Mouse (Mus musculus): Measurements from ENCODE around the gene Espnl. TPM values are rescaled to one million over a fixed set of nuclear protein-coding genes. Genes with fewer than 3 reads are reported as not detected.

Gene Espnl
- polyA plus RNA-seq, 1 experiment = 0.28 TPM

GRCm38 (mm10) chr1:91313251-91313650, 8.6 kb upstream of the Espnl start:
- DNase-seq (ENCODE audit: extremely low spot score in 1 of 2, low spot score in 1 of 2) = no peak

- DNase-seq (ENCODE audit: extremely low spot score in 1 of 2, low spot score in 1 of 2) = no peak
Observed at GRCm38 (mm10) chr1:91317656-91318055, 4.2 kb upstream of the Espnl start.

GRCm38 (mm10) chr1:91324646-91325045, 2.8 kb downstream of the Espnl start:
- no peak for DNase-seq (ENCODE audit: extremely low spot score in 1 of 2, low spot score in 1 of 2)

GRCm38 (mm10) chr1:91325488-91326042, 3.7 kb downstream of the Espnl start:
- no peak for DNase-seq (ENCODE audit: extremely low spot score in 1 of 2, low spot score in 1 of 2)

- peak; percentile 53 to 62 for DNase-seq (ENCODE audit: extremely low spot score in 1 of 2, low spot score in 1 of 2)
Observed at GRCm38 (mm10) chr1:91332102-91332501, 10.2 kb downstream of the Espnl start.

GRCm38 (mm10) chr1:91333582-91333981, 11.7 kb downstream of the Espnl start:
- no peak for DNase-seq (ENCODE audit: extremely low spot score in 1 of 2, low spot score in 1 of 2)

- DNase-seq (ENCODE audit: extremely low spot score in 1 of 2, low spot score in 1 of 2) = no peak
Observed at GRCm38 (mm10) chr1:91337355-91337754, 15.5 kb downstream of the Espnl start.

- peak; percentile 19 to 36 for DNase-seq (ENCODE audit: extremely low spot score in 1 of 2, low spot score in 1 of 2)
Observed at GRCm38 (mm10) chr1:91344001-91344400, 22.1 kb downstream of the Espnl start.

GRCm38 (mm10) chr1:91344921-91345685, 23.2 kb downstream of the Espnl start:
- no peak for DNase-seq (ENCODE audit: extremely low spot score in 1 of 2, low spot score in 1 of 2)

- DNase-seq (ENCODE audit: extremely low spot score in 1 of 2, low spot score in 1 of 2) = peak; percentile 25 to 79
Observed at GRCm38 (mm10) chr1:91346892-91347291, 25.0 kb downstream of the Espnl start.

GRCm38 (mm10) chr1:91350841-91351240, 29.0 kb downstream of the Espnl start, which contains the start of gene Klhl30:
Klhl30 (plus strand) TSS chr1:91351016.
- DNase-seq (ENCODE audit: extremely low spot score in 1 of 2, low spot score in 1 of 2) = no peak

GRCm38 (mm10) chr1:91351249-91351648, 29.4 kb downstream of the Espnl start:
- no peak for DNase-seq (ENCODE audit: extremely low spot score in 1 of 2, low spot score in 1 of 2)

GRCm38 (mm10) chr1:91352277-91352676, 30.4 kb downstream of the Espnl start:
- peak in 1 of 2 experiments; percentile 39 for DNase-seq (ENCODE audit: extremely low spot score in 1 of 2, low spot score in 1 of 2)

- DNase-seq (ENCODE audit: extremely low spot score in 1 of 2, low spot score in 1 of 2) = no peak
Observed at GRCm38 (mm10) chr1:91356105-91356504, 34.2 kb downstream of the Espnl start.

- no peak for DNase-seq (ENCODE audit: extremely low spot score in 1 of 2, low spot score in 1 of 2)
Observed at GRCm38 (mm10) chr1:91362113-91362512, 40.2 kb downstream of the Espnl start.

- no peak for DNase-seq (ENCODE audit: extremely low spot score in 1 of 2, low spot score in 1 of 2)
Observed at GRCm38 (mm10) chr1:91364822-91365644, 43.2 kb downstream of the Espnl start.

- no peak for DNase-seq (ENCODE audit: extremely low spot score in 1 of 2, low spot score in 1 of 2)
Observed at GRCm38 (mm10) chr1:91365816-91366214, 43.9 kb downstream of the Espnl start.

- peak in 1 of 2 experiments; percentile 54 for DNase-seq (ENCODE audit: extremely low spot score in 1 of 2, low spot score in 1 of 2)
Observed at GRCm38 (mm10) chr1:91366215-91367108, 44.6 kb downstream of the Espnl start, which contains the start of gene Erfe. Erfe (plus strand) TSS chr1:91366430.

GRCm38 (mm10) chr1:91367295-91367694, 45.4 kb downstream of the Espnl start:
- no peak for DNase-seq (ENCODE audit: extremely low spot score in 1 of 2, low spot score in 1 of 2)

GRCm38 (mm10) chr1:91369408-91369807, 47.5 kb downstream of the Espnl start:
- no peak for DNase-seq (ENCODE audit: extremely low spot score in 1 of 2, low spot score in 1 of 2)

Data from frontal cortex, adult 2 months (tissue).